Mouse (Mus musculus): ENCODE data around the gene Hc. TPM values are rescaled to one million over a fixed set of nuclear protein-coding genes. Genes with fewer than 3 reads are reported as not detected.

The Hc gene
- polyA plus RNA-seq, 2 experiments: 0.33 TPM; not detected in 1

DNA sequence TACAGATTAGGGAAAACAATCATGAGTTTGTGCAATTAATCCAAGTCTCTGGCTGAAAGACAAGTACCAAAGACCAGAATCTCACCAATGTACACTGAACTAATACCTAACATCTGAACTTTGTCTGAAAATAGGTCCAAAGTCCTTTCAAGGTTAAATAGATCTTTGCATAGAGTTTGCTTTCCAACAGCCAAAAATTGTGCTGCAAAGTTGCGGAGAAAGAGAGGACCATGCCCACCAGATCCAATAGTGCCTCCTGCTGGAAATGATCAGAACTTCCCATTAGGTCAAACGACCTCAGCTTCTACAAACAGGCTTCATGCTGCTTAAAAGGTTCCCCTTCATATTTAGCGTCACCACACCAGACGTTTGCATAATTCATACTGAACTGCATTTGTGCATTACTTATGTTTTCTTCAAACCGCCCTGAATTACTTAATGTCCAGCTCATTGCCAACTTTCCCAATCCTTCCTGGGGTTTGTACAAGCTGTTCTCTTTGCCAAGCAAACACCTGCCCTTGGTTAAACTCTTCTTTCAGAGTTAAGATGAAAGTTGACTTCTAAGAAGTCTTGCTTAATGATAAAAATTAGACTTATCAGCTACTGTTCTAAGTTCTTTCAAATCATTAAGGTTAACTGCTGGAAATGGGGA lies 46.9 kb upstream of the Hc start:
- no peaks in the 10 kb centered on the region for H3K27me3 ChIP-seq (ENCODE audit: control insufficient read depth, insufficient read depth, low read length)

DNA sequence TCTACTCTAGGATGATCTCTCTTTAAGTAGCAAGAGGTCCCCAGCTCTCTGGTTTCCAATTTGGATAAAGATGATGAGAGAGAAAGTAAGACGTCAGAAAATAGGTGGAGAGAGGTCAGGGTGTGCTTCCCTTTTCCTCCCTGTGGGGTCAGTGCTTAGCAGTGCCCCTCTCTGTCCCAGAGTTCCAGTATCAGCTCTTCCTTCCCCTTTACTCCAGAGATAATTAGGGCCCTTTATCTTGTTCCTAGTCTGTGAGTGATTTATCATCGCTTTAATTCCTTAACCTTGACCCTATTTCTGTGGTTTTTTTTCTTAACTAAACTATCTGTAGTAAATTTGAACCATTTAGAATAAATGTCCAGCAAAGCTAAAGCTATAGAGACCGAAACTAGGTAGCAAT lies 43.6 kb upstream of the Hc start:
- 63% methylated on average over 3 of the region's 3 CpGs for WGBS

More for the DNA sequence above, 46.9 kb upstream of the Hc start:
- TF ChIP-seq POLR2A (IDR thresholded peaks at IDR 0.05; ENCODE audit: borderline replicate concordance, extremely low read depth, insufficient read depth, insufficient read length): no peak
- Histone ChIP-seq H3K9me3 (ENCODE audit: control insufficient read depth, low read length) (no peaks in the 10 kb centered on the region), H3K4me3 (replicated peaks; ENCODE audit: low read length) (no peak overlapping the region), H3K4me2 (replicated peaks; ENCODE audit: low read depth, low read length, severe bottlenecking) (no peak overlapping the region), H3K36me3 (ENCODE audit: control insufficient read depth, insufficient read depth, low read length) (no peaks in the 10 kb centered on the region), H3K9ac (ENCODE audit: low read depth, low read length, severe bottlenecking) (no peak overlapping the region), H3K4me1 (ENCODE audit: control insufficient read depth, insufficient read depth, low read length) (no peaks in the 10 kb centered on the region), H3K27ac (replicated peaks; ENCODE audit: low read depth, low read length) (no peak overlapping the region)
- DNase-seq (ENCODE audit: low spot score) (peak; percentile 54), ATAC-seq (ENCODE audit: low FRiP score, low read depth) (no peak)
- WGBS: 50% methylated on average over 5 of the region's 5 CpGs

DNA sequence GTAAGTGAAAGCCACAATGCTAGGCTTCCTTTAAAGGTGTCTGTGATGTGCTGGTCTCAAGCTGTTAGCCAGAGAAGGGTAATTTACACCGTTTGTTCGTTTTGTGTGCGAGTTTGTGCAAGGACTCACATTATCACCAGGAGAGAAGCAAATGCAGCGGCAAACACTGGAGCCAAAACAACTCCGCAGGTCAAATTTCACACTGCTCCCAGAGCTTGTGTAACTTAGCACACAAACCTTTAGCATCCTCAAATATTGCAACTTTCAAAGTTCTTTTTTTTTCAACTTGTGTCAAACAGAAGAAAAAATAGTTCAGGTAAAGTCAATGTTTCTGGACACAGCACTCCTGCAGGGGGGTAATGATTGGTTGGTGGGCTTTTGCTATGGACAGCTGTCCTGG lies 42.3 kb upstream of the Hc start:
- no peak overlapping the region for H3K27ac ChIP-seq (replicated peaks; ENCODE audit: low read depth, low read length)
- no peak for DNase-seq (ENCODE audit: low spot score)
- no peak for TF ChIP-seq POLR2A (IDR thresholded peaks at IDR 0.05; ENCODE audit: borderline replicate concordance, extremely low read depth, insufficient read depth, insufficient read length)
- no peaks in the 10 kb centered on the region for H3K4me1 ChIP-seq (ENCODE audit: control insufficient read depth, insufficient read depth, low read length)
- no peak overlapping the region for H3K9ac ChIP-seq (ENCODE audit: low read depth, low read length, severe bottlenecking)
- 45% methylated on average over 5 of the region's 5 CpGs for WGBS
- no peak overlapping the region for H3K4me3 ChIP-seq (replicated peaks; ENCODE audit: low read length)
- H3K36me3 ChIP-seq (ENCODE audit: control insufficient read depth, insufficient read depth, low read length): no peaks in the 10 kb centered on the region
- no peak for ATAC-seq (ENCODE audit: low FRiP score, low read depth)
- H3K4me2 ChIP-seq (replicated peaks; ENCODE audit: low read depth, low read length, severe bottlenecking): no peak overlapping the region
- no peaks in the 10 kb centered on the region for H3K27me3 ChIP-seq (ENCODE audit: control insufficient read depth, insufficient read depth, low read length)
- no peaks in the 10 kb centered on the region for H3K9me3 ChIP-seq (ENCODE audit: control insufficient read depth, low read length)

More for the DNA sequence above, 43.6 kb upstream of the Hc start:
- no peaks in the 10 kb centered on the region for H3K4me1 ChIP-seq (ENCODE audit: control insufficient read depth, insufficient read depth, low read length)
- H3K36me3 ChIP-seq (ENCODE audit: control insufficient read depth, insufficient read depth, low read length): no peaks in the 10 kb centered on the region
- H3K9me3 ChIP-seq (ENCODE audit: control insufficient read depth, low read length): no peaks in the 10 kb centered on the region
- H3K27me3 ChIP-seq (ENCODE audit: control insufficient read depth, insufficient read depth, low read length): no peaks in the 10 kb centered on the region
- no peak for TF ChIP-seq POLR2A (IDR thresholded peaks at IDR 0.05; ENCODE audit: borderline replicate concordance, extremely low read depth, insufficient read depth, insufficient read length)
- no peak overlapping the region for H3K4me3 ChIP-seq (replicated peaks; ENCODE audit: low read length)
- no peak overlapping the region for H3K4me2 ChIP-seq (replicated peaks; ENCODE audit: low read depth, low read length, severe bottlenecking)
- no peak overlapping the region for H3K9ac ChIP-seq (ENCODE audit: low read depth, low read length, severe bottlenecking)
- ATAC-seq (ENCODE audit: low FRiP score, low read depth) (no peak), DNase-seq (ENCODE audit: low spot score) (no peak)
- no peak overlapping the region for H3K27ac ChIP-seq (replicated peaks; ENCODE audit: low read depth, low read length)

DNA sequence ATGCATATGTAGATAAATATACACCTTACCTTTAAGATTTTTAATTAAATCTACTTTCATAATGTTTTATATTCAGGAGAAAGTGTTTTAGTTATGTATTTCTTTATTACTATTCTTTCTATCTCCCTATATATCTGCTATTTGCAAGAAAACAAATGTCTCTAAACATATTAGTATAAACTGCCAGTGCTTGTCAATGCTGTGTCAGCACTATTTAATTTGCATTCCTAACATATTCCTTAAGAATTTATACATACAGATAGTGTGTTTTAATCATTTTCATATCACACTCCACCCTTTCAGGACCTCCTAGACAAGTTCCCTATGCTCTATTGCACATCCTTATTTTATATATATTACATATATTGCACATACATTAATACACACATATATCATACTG lies 41.5 kb upstream of the Hc start:
- Histone ChIP-seq H3K27ac (replicated peaks; ENCODE audit: low read depth, low read length) (no peak overlapping the region), H3K9ac (ENCODE audit: low read depth, low read length, severe bottlenecking) (no peak overlapping the region), H3K9me3 (ENCODE audit: control insufficient read depth, low read length) (no peaks in the 10 kb centered on the region), H3K36me3 (ENCODE audit: control insufficient read depth, insufficient read depth, low read length) (no peaks in the 10 kb centered on the region), H3K27me3 (ENCODE audit: control insufficient read depth, insufficient read depth, low read length) (no peaks in the 10 kb centered on the region), H3K4me3 (replicated peaks; ENCODE audit: low read length) (no peak overlapping the region), H3K4me2 (replicated peaks; ENCODE audit: low read depth, low read length, severe bottlenecking) (no peak overlapping the region), H3K4me1 (ENCODE audit: control insufficient read depth, insufficient read depth, low read length) (no peaks in the 10 kb centered on the region)
- ATAC-seq (ENCODE audit: low FRiP score, low read depth): no peak
- no peak for TF ChIP-seq POLR2A (IDR thresholded peaks at IDR 0.05; ENCODE audit: borderline replicate concordance, extremely low read depth, insufficient read depth, insufficient read length)
- DNase-seq (ENCODE audit: low spot score): no peak

DNA sequence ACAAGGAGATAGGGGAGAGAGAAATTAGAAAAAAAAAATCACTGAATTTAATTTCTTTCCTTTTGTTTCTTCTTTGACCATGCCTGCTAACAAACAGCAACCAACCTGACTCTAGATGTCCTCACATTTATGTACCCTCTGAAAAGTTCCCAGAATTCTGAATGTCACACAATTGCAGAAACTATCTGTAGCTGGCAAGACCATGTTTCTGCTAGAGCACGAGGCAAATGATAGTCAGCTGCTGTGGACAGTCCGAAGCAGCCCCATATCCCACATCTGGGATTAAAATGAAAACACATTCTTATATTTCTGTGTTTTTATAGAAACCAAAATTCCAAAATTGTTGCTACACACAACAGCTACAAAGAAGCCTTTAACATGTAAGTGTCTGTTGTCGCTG lies 40.2 kb upstream of the Hc start, which contains the start of gene AI182371:
Gene AI182371, minus strand, starts transcription at position 101 of the 400 bp plus-strand sequence.
- no peak within 1 kb of the TSS for H3K9ac ChIP-seq (ENCODE audit: low read depth, low read length, severe bottlenecking)
- H3K36me3 ChIP-seq (ENCODE audit: control insufficient read depth, insufficient read depth, low read length): no peaks in the 10 kb centered on the region
- no peak for TF ChIP-seq POLR2A (IDR thresholded peaks at IDR 0.05; ENCODE audit: borderline replicate concordance, extremely low read depth, insufficient read depth, insufficient read length)
- H3K4me3 ChIP-seq (replicated peaks; ENCODE audit: low read length): no peak within 1 kb of the TSS
- no peaks in the 10 kb centered on the region for H3K9me3 ChIP-seq (ENCODE audit: control insufficient read depth, low read length)
- DNase-seq (ENCODE audit: low spot score) (no peak), ATAC-seq (ENCODE audit: low FRiP score, low read depth) (no peak)
- H3K4me1 ChIP-seq (ENCODE audit: control insufficient read depth, insufficient read depth, low read length): no peaks in the 10 kb centered on the region
- no peak within 1 kb of the TSS for H3K27ac ChIP-seq (replicated peaks; ENCODE audit: low read depth, low read length)
- no peak within 1 kb of the TSS for H3K4me2 ChIP-seq (replicated peaks; ENCODE audit: low read depth, low read length, severe bottlenecking)
- WGBS: 86% methylated on average over 3 of the region's 3 CpGs
- no peaks in the 10 kb centered on the region for H3K27me3 ChIP-seq (ENCODE audit: control insufficient read depth, insufficient read depth, low read length)

Measured in limb, embryonic 14.5 days (tissue).